Mouse (Mus musculus) hindbrain, embryonic 16.5 days (tissue): ENCODE data around the gene Rpl28. TPM values are rescaled to one million over a fixed set of nuclear protein-coding genes. Genes with fewer than 3 reads are reported as not detected.

Experiments used
- ATAC-seq: fragments of 200-750 bp; cut with Nextera tagmentation; 2 replicates; pipeline ENCODE4 v1.8.0; 2017; ENCODE audit warnings: moderate TSS enrichment, moderate library complexity
- H3K27ac ChIP-seq: fragments of 300-500 bp; sonication (generic); 2 replicates; pipeline ENCODE4 v1.5.1; 2014; ENCODE audit warnings: low read depth, mild to moderate bottlenecking, control low read depth, low read length, moderate library complexity
- H3K27me3 ChIP-seq: fragments of 300-500 bp; sonication (generic); replicated peaks from 2 replicates; pipeline ENCODE4 v1.6.1; 2014; ENCODE audit warnings: low read length; ENCODE audit not compliant: control insufficient read depth, insufficient read depth
- H3K36me3 ChIP-seq: fragments of 300-500 bp; sonication (generic); 2 replicates; pipeline ENCODE4 v1.6.1; 2014; ENCODE audit warnings: mild to moderate bottlenecking, low read length, moderate library complexity, mixed read lengths; ENCODE audit not compliant: control insufficient read depth, insufficient read depth
- H3K4me1 ChIP-seq: fragments of 300-500 bp; sonication (generic); 2 replicates; pipeline ENCODE4 v1.6.1; 2014; ENCODE audit warnings: low read depth, low read length; ENCODE audit not compliant: control insufficient read depth, insufficient read depth
- H3K4me2 ChIP-seq: fragments of 300-500 bp; sonication (generic); 2 replicates; pipeline ENCODE4 v1.6.1; 2014; ENCODE audit warnings: mild to moderate bottlenecking, low read length, control low read depth, moderate library complexity
- H3K4me3 ChIP-seq: fragments of 300-500 bp; sonication (generic); 2 replicates; pipeline ENCODE4 v1.5.1; 2014; ENCODE audit warnings: mild to moderate bottlenecking, low read length, control low read depth, moderate library complexity
- H3K9ac ChIP-seq: fragments of 300-500 bp; sonication (generic); 2 replicates; pipeline ENCODE4 v1.6.1; 2014; ENCODE audit warnings: low read depth, mild to moderate bottlenecking, control low read depth, low read length, moderate library complexity
- H3K9me3 ChIP-seq: fragments of 300-500 bp; sonication (generic); 2 replicates; pipeline ENCODE4 v1.6.1; 2014; ENCODE audit warnings: mild to moderate bottlenecking, low read length, moderate library complexity; ENCODE audit not compliant: control insufficient read depth
- WGBS: fragments of 180-500 bp; shearing (Covaris S2); extraction: QIAGEN DNeasy Blood & Tissue Kit; methylation state at CpG from one replicate; pipeline ENCODE4 v1.1.7; 2014; 5-methylcytosine and 5-hydroxymethylcytosine counted together
- polyA plus RNA-seq: library from polyadenylated mRNA; unstranded; fragments of >200 nt; fragmentation: Nextera tagmentation; extraction: Ambion mirVana; gene quantifications from 2 replicates; pipeline ENCODE4 v1.2.1, GENCODE M21; 2015

Gene Rpl28
- polyA plus RNA-seq, 1 experiment from 2014 or later: 212 TPM

- 75% methylated on average over 4 of the region's 4 CpGs for WGBS
- H3K4me2 ChIP-seq: no peak overlapping the region
- H3K4me3 ChIP-seq: no peak overlapping the region
- H3K27ac ChIP-seq: no peak overlapping the region
- no peaks in the 10 kb centered on the region for H3K27me3 ChIP-seq
- no peak overlapping the region for H3K9ac ChIP-seq
- H3K36me3 ChIP-seq: no peaks in the 10 kb centered on the region
- no peak for ATAC-seq
- no peaks in the 10 kb centered on the region for H3K4me1 ChIP-seq
- no peaks in the 10 kb centered on the region for H3K9me3 ChIP-seq
Observed at GRCm38 (mm10) chr7:4821690-4822089, 29.0 kb downstream of the Rpl28 start.

GRCm38 (mm10) chr7:4822162-4822907, 29.7 kb downstream of the Rpl28 start:
- Histone ChIP-seq H3K27ac (no peak overlapping the region), H3K27me3 (no peaks in the 10 kb centered on the region), H3K4me2 (no peak overlapping the region), H3K9me3 (no peaks in the 10 kb centered on the region), H3K4me3 (no peak overlapping the region), H3K4me1 (no peaks in the 10 kb centered on the region), H3K9ac (no peak overlapping the region), H3K36me3 (no peaks in the 10 kb centered on the region)
- no peak for ATAC-seq
- 75% methylated on average over 6 of the region's 6 CpGs for WGBS

GRCm38 (mm10) chr7:4825365-4825764, 32.7 kb downstream of the Rpl28 start:
- H3K4me2 ChIP-seq: no peak overlapping the region
- no peak overlapping the region for H3K4me3 ChIP-seq
- no peaks in the 10 kb centered on the region for H3K27me3 ChIP-seq
- H3K9ac ChIP-seq: no peak overlapping the region
- no peaks in the 10 kb centered on the region for H3K9me3 ChIP-seq
- no peaks in the 10 kb centered on the region for H3K4me1 ChIP-seq
- H3K27ac ChIP-seq: no peak overlapping the region
- ATAC-seq: no peak
- peaks cover 12% of the 10 kb centered on the region; the same call in 1 of the 2 replicates for H3K36me3 ChIP-seq
- WGBS: 55% methylated on average over 4 of the region's 4 CpGs

GRCm38 (mm10) chr7:4830476-4830875, 37.8 kb downstream of the Rpl28 start:
- no peaks in the 10 kb centered on the region for H3K4me1 ChIP-seq
- H3K4me3 ChIP-seq: no peak overlapping the region
- no peak for ATAC-seq
- H3K27me3 ChIP-seq: no peaks in the 10 kb centered on the region
- no peak overlapping the region for H3K9ac ChIP-seq
- peaks cover 12% of the 10 kb centered on the region for H3K36me3 ChIP-seq
- H3K27ac ChIP-seq: no peak overlapping the region
- WGBS: 11% methylated on average over 12 of the region's 12 CpGs
- H3K9me3 ChIP-seq: no peaks in the 10 kb centered on the region
- no peak overlapping the region for H3K4me2 ChIP-seq

- Histone ChIP-seq H3K27me3 (no peaks in the 10 kb centered on the region), H3K27ac (peak overlapping the region; percentile 89), H3K36me3 (no peaks in the 10 kb centered on the region; the same call in none of the 2 replicates), H3K9me3 (no peaks in the 10 kb centered on the region), H3K4me2 (peak overlapping the region; percentile 95), H3K4me3 (peak overlapping the region; percentile 73), H3K9ac (peak overlapping the region; percentile 91), H3K4me1 (peaks cover 11% of the 10 kb centered on the region; the same call in 1 of the 2 replicates)
- WGBS: 6% methylated on average over 33 of the region's 34 CpGs
- ATAC-seq: no peak; the same call in none of the 2 replicates
Observed at GRCm38 (mm10) chr7:4835631-4836327, 43.1 kb downstream of the Rpl28 start.

GRCm38 (mm10) chr7:4836351-4836792, 43.7 kb downstream of the Rpl28 start:
- WGBS: under 1% methylated on average over 51 of the region's 51 CpGs
- peaks cover 11% of the 10 kb centered on the region; the same call in 1 of the 2 replicates for H3K4me1 ChIP-seq
- peak overlapping the region; percentile 95 for H3K4me2 ChIP-seq
- H3K4me3 ChIP-seq: peak overlapping the region; percentile 73
- ATAC-seq: peak; percentile 89
- H3K36me3 ChIP-seq: no peaks in the 10 kb centered on the region; the same call in none of the 2 replicates
- no peaks in the 10 kb centered on the region for H3K27me3 ChIP-seq
- H3K9me3 ChIP-seq: no peaks in the 10 kb centered on the region
- peak overlapping the region; percentile 91 for H3K9ac ChIP-seq
- H3K27ac ChIP-seq: peak overlapping the region; percentile 89

GRCm38 (mm10) chr7:4837639-4838038, 45.0 kb downstream of the Rpl28 start:
- no peaks in the 10 kb centered on the region for H3K27me3 ChIP-seq
- no peak overlapping the region for H3K4me2 ChIP-seq
- no peak for ATAC-seq

GRCm38 (mm10) chr7:4842077-4842476, 49.4 kb downstream of the Rpl28 start:
- H3K27me3 ChIP-seq: no peaks in the 10 kb centered on the region
- H3K4me2 ChIP-seq: peak overlapping the region; percentile 72
- 38% methylated on average over 5 of the region's 5 CpGs for WGBS
- H3K9ac ChIP-seq: peak overlapping the region; percentile 68
- H3K9me3 ChIP-seq: no peaks in the 10 kb centered on the region
- peaks cover 19% of the 10 kb centered on the region for H3K4me1 ChIP-seq
- H3K36me3 ChIP-seq: no peaks in the 10 kb centered on the region
- H3K27ac ChIP-seq: peak overlapping the region; percentile 86
- peak overlapping the region; percentile 64 for H3K4me3 ChIP-seq
- ATAC-seq: peak; percentile 13

More at GRCm38 (mm10) chr7:4837639-4838038, 45.0 kb downstream of the Rpl28 start:
- Histone ChIP-seq H3K4me3 (no peak overlapping the region), H3K36me3 (no peaks in the 10 kb centered on the region; the same call in 1 of the 2 replicates), H3K27ac (no peak overlapping the region), H3K9me3 (no peaks in the 10 kb centered on the region), H3K4me1 (peaks cover 18% of the 10 kb centered on the region), H3K9ac (no peak overlapping the region)
- WGBS: 6% methylated on average over 1 of the region's 1 CpGs

GRCm38 (mm10) chr7:4842634-4843131, 50.0 kb downstream of the Rpl28 start:
- Histone ChIP-seq H3K27me3 (no peaks in the 10 kb centered on the region), H3K4me2 (peak overlapping the region; percentile 72), H3K4me3 (peak overlapping the region; percentile 64), H3K4me1 (peaks cover 17% of the 10 kb centered on the region), H3K9ac (peak overlapping the region; percentile 68), H3K36me3 (no peaks in the 10 kb centered on the region), H3K27ac (peak overlapping the region; percentile 86), H3K9me3 (no peaks in the 10 kb centered on the region)
- 1% methylated on average over 16 of the region's 16 CpGs for WGBS
- peak; percentile 77 for ATAC-seq
